Mouse (Mus musculus): ENCODE results near the gene Card11. TPM values are rescaled to one million over a fixed set of nuclear protein-coding genes. Genes with fewer than 3 reads are reported as not detected.

The Card11 gene
- polyA plus RNA-seq, 1 experiment from 2014 or later: 0.40 TPM

DNA sequence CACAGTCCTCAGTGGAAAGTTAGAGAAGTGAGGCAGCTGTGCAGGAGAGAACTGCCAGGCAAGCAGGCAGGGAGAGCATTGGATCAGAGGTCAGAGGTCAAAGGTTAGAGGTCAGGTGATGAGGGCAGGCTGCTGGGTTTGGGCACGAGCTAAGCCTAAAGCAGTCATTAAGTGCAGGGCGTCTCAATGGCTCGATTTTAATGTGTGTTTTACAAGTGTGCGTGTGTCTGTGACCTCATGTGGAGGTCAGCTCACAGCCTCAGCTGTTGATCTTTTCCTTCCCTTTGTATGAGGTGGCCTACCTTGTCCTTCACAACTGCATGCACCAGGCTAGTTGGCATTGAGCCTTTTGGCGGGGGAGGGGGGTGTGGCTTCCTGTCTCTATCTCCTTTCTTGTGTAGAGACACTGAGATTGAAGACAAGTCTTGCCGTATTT, 19.0 kb downstream of the Card11 start:
- no peaks in the 10 kb centered on the region for H3K36me3 ChIP-seq
- H3K4me2 ChIP-seq: no peak overlapping the region
- no peaks in the 10 kb centered on the region for H3K9me3 ChIP-seq
- H3K9ac ChIP-seq: no peak overlapping the region
- H3K4me3 ChIP-seq: no peak overlapping the region
- H3K4me1 ChIP-seq: peaks cover 4% of the 10 kb centered on the region; the same call in 1 of the 2 replicates
- no peaks in the 10 kb centered on the region for H3K27me3 ChIP-seq
- H3K27ac ChIP-seq: no peak overlapping the region
- no peak for ATAC-seq (ENCODE audit: insufficient number of reproducible peaks, low FRiP score, low TSS enrichment, low read depth)
- 21% methylated on average over 6 of the region's 6 CpGs for WGBS

DNA sequence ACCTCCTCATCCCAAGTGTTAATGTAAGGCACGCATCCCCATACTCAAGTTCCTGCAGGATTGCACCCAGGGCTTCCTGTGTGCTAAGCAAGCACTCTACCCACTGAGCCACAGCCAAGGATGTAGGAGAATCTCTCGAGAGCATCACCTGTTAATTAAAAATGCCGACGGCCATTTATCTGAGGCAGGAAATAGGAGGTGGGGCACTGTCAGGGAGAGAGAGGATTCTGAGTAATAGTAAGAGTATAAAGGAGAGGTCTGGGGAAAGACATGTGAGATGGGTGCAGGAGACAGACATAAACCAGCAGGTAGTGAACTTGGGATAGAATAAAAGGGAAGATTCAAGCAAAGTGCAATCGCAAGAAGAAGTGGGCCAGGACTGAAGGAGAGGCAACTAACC, 19.6 kb downstream of the Card11 start:
- no peak for ATAC-seq (ENCODE audit: insufficient number of reproducible peaks, low FRiP score, low TSS enrichment, low read depth)
- Histone ChIP-seq H3K9me3 (no peaks in the 10 kb centered on the region), H3K27ac (no peak overlapping the region), H3K4me2 (no peak overlapping the region), H3K9ac (no peak overlapping the region), H3K27me3 (no peaks in the 10 kb centered on the region), H3K4me1 (peaks cover 4% of the 10 kb centered on the region; the same call in 1 of the 2 replicates), H3K4me3 (no peak overlapping the region), H3K36me3 (no peaks in the 10 kb centered on the region)
- 68% methylated on average over 5 of the region's 5 CpGs for WGBS

DNA sequence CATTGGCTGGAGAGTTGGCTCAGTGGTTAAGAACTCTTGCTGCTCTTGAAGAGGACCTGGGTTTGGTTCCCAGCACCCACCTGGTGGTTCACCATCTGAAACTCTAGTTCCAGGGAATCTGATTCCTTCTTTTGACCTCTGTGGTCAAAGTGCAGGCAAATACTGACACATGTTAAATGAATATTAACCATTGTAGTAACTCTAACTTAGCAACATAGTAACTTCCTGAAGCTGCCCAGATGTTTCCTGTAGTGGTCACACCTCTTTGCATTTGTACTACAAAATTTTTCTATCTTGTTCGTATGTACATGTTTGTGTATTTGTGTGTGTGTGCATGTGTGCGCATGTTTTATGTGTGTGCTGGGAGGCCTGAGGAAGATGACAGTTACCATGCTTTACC, 20.3 kb downstream of the Card11 start:
- Histone ChIP-seq H3K4me3 (no peak overlapping the region), H3K27ac (no peak overlapping the region), H3K9ac (no peak overlapping the region), H3K9me3 (no peaks in the 10 kb centered on the region), H3K36me3 (no peaks in the 10 kb centered on the region), H3K4me2 (no peak overlapping the region), H3K27me3 (no peaks in the 10 kb centered on the region), H3K4me1 (peaks cover 4% of the 10 kb centered on the region; the same call in 1 of the 2 replicates)
- ATAC-seq (ENCODE audit: insufficient number of reproducible peaks, low FRiP score, low TSS enrichment, low read depth): no peak
- 83% methylated on average over 2 of the region's 2 CpGs for WGBS

DNA sequence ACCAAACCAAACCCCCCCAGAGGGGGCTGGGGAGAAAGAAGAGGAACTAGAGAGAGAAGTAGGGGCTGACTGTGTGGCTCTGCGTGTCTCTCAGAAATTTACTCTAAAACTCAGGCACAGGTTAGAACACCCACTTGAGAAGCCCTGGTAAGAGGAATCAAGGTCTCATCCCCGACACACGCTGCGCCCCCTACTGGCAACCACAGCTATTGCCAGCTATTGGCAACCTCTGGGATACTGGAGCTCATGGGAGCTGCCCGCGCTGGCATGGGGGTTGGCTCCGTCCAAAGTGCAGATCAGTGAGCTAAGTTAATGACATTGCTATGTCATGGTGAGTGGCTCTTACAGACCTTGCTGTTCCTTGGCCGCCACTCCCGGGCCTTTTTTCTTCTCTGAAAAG, 37.4 kb downstream of the Card11 start:
- Histone ChIP-seq H3K4me2 (no peak overlapping the region), H3K4me3 (no peak overlapping the region), H3K9ac (no peak overlapping the region), H3K36me3 (no peaks in the 10 kb centered on the region), H3K27ac (no peak overlapping the region), H3K9me3 (no peaks in the 10 kb centered on the region), H3K27me3 (no peaks in the 10 kb centered on the region), H3K4me1 (no peaks in the 10 kb centered on the region)
- 45% methylated on average over 9 of the region's 9 CpGs for WGBS
- ATAC-seq (ENCODE audit: insufficient number of reproducible peaks, low FRiP score, low TSS enrichment, low read depth): no peak

DNA sequence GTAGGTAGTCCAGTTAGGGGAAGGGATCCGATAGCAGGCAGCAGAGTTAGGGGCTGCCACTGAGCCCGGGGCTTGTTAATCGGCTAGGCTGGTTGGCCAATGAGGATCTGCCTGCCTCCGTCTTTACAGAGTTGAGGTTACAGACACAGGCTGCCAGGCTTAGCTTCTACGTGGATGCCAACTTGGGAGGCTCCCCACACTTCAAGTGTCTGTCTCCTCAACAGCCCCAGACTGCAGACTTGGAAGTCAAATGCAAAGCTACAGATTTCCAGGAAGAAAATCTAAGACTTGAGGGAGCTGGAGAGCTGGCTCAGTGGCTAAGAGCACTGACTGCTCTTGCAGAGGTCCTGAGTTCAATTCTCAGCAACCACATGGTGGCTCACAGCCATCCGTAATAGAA, 39.6 kb downstream of the Card11 start:
- H3K9ac ChIP-seq: no peak overlapping the region
- H3K4me2 ChIP-seq: no peak overlapping the region

DNA sequence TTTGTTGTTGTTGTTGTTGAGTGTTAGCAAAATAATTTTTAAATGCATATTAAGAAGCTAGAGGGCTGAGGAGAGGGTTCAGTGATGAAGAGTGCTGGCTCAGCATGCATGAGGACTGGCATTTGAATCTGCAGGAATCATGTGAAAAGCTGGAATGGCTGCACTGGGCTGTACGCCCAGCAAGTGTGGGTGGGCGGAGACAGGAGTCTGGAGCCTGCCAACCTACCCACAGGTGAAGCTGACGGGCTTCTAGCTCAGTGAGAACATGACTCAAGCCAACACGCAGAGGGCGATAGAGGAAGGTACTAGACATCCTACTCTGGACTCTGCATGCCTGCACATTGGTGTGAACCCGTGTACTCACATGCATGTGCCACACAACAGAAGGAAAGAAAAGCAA, 41.2 kb downstream of the Card11 start:
- H3K9ac ChIP-seq: no peak overlapping the region
- H3K27me3 ChIP-seq: no peaks in the 10 kb centered on the region
- H3K36me3 ChIP-seq: no peaks in the 10 kb centered on the region
- H3K9me3 ChIP-seq: no peaks in the 10 kb centered on the region
- H3K4me2 ChIP-seq: no peak overlapping the region
- no peak overlapping the region for H3K4me3 ChIP-seq
- H3K27ac ChIP-seq: no peak overlapping the region
- no peaks in the 10 kb centered on the region for H3K4me1 ChIP-seq
- ATAC-seq (ENCODE audit: insufficient number of reproducible peaks, low FRiP score, low TSS enrichment, low read depth): no peak
- WGBS: 61% methylated on average over 6 of the region's 6 CpGs

More for the DNA sequence above, 39.6 kb downstream of the Card11 start:
- no peaks in the 10 kb centered on the region for H3K9me3 ChIP-seq
- no peaks in the 10 kb centered on the region for H3K4me1 ChIP-seq
- no peak overlapping the region for H3K4me3 ChIP-seq
- no peaks in the 10 kb centered on the region for H3K27me3 ChIP-seq
- ATAC-seq (ENCODE audit: insufficient number of reproducible peaks, low FRiP score, low TSS enrichment, low read depth): no peak
- H3K27ac ChIP-seq: no peak overlapping the region
- H3K36me3 ChIP-seq: no peaks in the 10 kb centered on the region
- 80% methylated on average over 6 of the region's 6 CpGs for WGBS

DNA sequence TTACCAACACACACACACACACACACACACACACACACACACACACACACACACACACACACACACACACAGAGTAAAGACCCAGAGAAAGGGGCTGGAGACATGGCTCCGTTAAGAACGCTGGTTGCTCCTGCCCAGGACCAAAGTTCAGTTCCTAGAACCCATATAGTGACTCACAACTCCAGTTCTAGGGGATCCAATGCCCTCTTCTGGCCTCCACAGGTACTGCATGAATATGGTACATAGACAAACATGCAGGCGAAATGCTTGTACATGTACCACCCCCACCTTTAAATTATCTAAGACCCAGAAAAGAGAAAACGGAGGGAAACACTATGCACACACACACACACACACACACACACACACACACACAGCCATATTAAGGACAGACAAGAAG, 43.3 kb downstream of the Card11 start:
- Histone ChIP-seq H3K4me2 (no peak overlapping the region), H3K27me3 (no peaks in the 10 kb centered on the region), H3K4me3 (no peak overlapping the region), H3K4me1 (no peaks in the 10 kb centered on the region), H3K9ac (no peak overlapping the region), H3K36me3 (no peaks in the 10 kb centered on the region), H3K9me3 (no peaks in the 10 kb centered on the region), H3K27ac (no peak overlapping the region)
- WGBS: 81% methylated on average over 4 of the region's 4 CpGs
- ATAC-seq (ENCODE audit: insufficient number of reproducible peaks, low FRiP score, low TSS enrichment, low read depth): no peak

DNA sequence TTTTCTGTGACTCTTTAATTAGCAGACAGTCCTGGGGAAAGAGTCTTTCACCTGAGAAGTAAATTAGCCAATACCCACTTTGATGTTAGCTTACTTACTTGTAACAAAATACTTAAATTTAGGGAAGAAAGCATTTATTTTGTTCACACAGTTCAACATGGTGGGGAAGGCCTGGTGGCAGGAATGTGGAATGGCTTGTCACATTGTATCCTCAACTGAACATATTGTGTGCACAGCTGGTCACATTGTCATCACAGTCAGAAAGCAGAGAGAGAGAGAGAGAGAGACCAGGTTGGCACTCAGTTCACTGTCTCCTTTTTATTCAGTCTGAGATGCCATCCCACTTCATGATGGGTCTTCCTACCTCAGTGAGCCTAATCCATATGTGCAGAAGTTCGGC, 44.7 kb downstream of the Card11 start:
- Histone ChIP-seq H3K9me3 (no peaks in the 10 kb centered on the region), H3K4me3 (no peak overlapping the region), H3K27ac (no peak overlapping the region), H3K27me3 (no peaks in the 10 kb centered on the region), H3K4me2 (no peak overlapping the region), H3K36me3 (no peaks in the 10 kb centered on the region), H3K9ac (no peak overlapping the region), H3K4me1 (0 out of 2 replicates have a peak, but pooled peaks cover 4% of the 10 kb centered on the region)
- WGBS: 93% methylated on average over 1 of the region's 1 CpGs
- no peak for ATAC-seq (ENCODE audit: insufficient number of reproducible peaks, low FRiP score, low TSS enrichment, low read depth)

DNA sequence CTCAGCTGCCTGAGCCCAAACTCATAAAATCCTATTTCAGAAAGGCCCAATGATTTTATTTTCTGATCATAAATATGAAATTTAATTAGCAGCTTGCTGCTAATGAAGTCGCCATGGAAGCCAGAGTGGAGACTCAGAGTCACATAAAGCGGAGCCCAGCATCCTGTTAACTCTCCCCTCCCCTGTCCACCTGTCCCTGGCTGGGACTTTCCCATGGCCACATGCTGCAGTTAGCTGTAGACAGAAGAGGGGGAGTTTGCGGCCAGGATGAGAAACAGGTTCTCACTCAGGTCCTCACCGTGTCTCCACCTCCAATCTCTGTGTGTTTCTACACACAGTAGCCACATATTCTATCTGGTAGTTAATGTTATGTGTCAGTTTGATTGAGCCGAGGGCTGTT, 48.6 kb downstream of the Card11 start:
- Histone ChIP-seq H3K27ac (no peak overlapping the region), H3K4me1 (0 out of 2 replicates have a peak, but pooled peaks cover 4% of the 10 kb centered on the region), H3K9ac (no peak overlapping the region), H3K36me3 (no peaks in the 10 kb centered on the region), H3K4me3 (no peak overlapping the region), H3K4me2 (no peak overlapping the region), H3K9me3 (no peaks in the 10 kb centered on the region), H3K27me3 (no peaks in the 10 kb centered on the region)
- ATAC-seq (ENCODE audit: insufficient number of reproducible peaks, low FRiP score, low TSS enrichment, low read depth): no peak
- 56% methylated on average over 5 of the region's 5 CpGs for WGBS

DNA sequence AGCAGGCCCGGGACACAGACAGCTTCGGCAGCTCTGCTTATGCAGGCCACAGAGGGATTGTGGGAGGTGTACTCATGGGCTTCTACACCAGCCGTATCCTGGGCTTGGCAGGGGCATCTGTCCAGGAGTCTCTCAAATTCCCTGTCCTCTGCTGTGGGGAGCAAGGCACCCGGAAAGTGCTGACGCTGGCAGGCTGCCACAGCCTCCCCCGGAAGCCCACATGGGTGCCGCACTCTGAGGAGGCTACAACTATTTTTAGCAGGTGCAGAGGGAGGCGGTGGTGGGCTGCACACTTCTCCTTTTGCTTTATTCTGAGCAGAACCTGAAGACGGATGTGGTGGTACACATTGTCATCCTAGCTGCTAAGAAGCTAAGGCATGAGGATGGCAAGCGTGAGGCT, 52.4 kb downstream of the Card11 start:
- H3K27ac ChIP-seq: no peak overlapping the region
- H3K27me3 ChIP-seq: no peaks in the 10 kb centered on the region
- H3K4me1 ChIP-seq: 0 out of 2 replicates have a peak, but pooled peaks cover 4% of the 10 kb centered on the region
- no peaks in the 10 kb centered on the region for H3K9me3 ChIP-seq
- H3K36me3 ChIP-seq: no peaks in the 10 kb centered on the region
- H3K4me3 ChIP-seq: no peak overlapping the region
- H3K9ac ChIP-seq: no peak overlapping the region
- H3K4me2 ChIP-seq: no peak overlapping the region
- 66% methylated on average over 10 of the region's 10 CpGs for WGBS
- no peak for ATAC-seq (ENCODE audit: insufficient number of reproducible peaks, low FRiP score, low TSS enrichment, low read depth)

DNA sequence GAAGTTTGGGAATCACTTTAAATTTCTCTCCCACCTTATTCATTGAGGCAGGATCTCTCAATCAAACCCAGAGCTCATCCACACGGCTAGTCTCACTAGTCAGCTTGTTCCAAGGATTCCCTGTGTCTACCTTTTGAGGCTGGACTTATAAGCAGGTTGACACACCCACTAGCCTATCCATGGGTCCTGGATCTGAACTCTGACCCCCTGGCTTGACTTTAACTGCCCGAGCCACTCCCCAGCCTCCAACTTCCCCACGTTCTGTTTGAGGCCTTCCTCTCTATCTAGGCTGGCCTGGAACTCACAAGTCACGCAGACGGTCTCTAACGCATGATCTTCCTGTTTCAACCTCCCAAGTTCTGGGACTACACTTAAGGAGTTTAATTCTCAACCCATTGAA, 54.3 kb downstream of the Card11 start:
- no peaks in the 10 kb centered on the region for H3K36me3 ChIP-seq
- peaks cover 3% of the 10 kb centered on the region; the same call in 1 of the 2 replicates for H3K4me1 ChIP-seq
- H3K27me3 ChIP-seq: no peaks in the 10 kb centered on the region
- WGBS: 73% methylated on average over 6 of the region's 6 CpGs
- no peak overlapping the region for H3K27ac ChIP-seq
- no peak overlapping the region for H3K4me3 ChIP-seq
- no peak overlapping the region for H3K9ac ChIP-seq
- ATAC-seq (ENCODE audit: insufficient number of reproducible peaks, low FRiP score, low TSS enrichment, low read depth): no peak
- H3K9me3 ChIP-seq: no peaks in the 10 kb centered on the region
- H3K4me2 ChIP-seq: no peak overlapping the region

DNA sequence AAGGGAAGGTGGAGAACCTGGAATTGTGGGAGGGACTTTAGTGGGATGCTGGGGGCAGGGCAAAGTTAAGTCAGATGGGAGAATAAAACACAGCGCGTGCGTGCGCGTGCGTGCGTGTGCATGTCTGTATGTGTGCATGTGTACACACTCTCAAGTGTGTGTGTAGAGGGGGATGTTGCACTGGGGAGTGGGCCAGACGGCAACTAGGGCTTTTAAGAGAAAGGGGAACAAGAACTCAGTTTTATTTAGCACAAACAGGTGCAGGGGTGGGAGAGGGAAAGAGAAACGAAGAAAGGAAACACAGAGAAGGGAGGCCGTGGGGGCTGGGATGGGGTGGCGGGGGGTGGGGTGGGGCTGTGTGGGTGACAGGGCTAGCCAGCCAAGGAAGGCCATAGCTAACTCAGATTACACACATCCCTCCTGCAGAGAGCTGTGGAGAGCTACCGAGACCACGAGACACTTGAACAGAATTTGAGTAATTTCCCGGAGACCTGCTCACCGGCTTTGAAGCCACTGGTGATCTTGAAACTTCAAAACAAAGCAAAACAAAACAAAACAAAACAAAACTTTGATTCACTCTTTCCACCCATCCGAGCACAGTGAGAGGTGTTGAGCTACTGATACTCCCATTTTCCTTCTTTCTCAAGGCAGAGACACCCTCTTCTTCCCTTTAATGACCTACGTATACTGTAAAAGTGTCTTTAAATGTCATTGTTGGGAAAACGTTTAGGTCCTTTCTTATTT, 55.8 kb downstream of the Card11 start:
- H3K27ac ChIP-seq: no peak overlapping the region
- H3K4me3 ChIP-seq: no peak overlapping the region
- H3K36me3 ChIP-seq: no peaks in the 10 kb centered on the region
- H3K9ac ChIP-seq: no peak overlapping the region
- no peaks in the 10 kb centered on the region for H3K9me3 ChIP-seq
- no peak for ATAC-seq (ENCODE audit: insufficient number of reproducible peaks, low FRiP score, low TSS enrichment, low read depth)
- 65% methylated on average over 18 of the region's 18 CpGs for WGBS
- no peak overlapping the region for H3K4me2 ChIP-seq
- no peaks in the 10 kb centered on the region for H3K27me3 ChIP-seq
- H3K4me1 ChIP-seq: peaks cover 12% of the 10 kb centered on the region; the same call in 1 of the 2 replicates

All from limb, embryonic 15.5 days (tissue).